Mouse (Mus musculus): ENCODE data around the gene Ddx41. TPM values are rescaled to one million over a fixed set of nuclear protein-coding genes. Genes with fewer than 3 reads are reported as not detected.
A peak's percentile ranks its signal among the peaks of the same experiment; 100 is the strongest.
"Not testable (repeated sequence)": the region's sequence is repeated elsewhere in the genome, so short reads cannot be mapped to it uniquely, and the experiment has no call there.

The Ddx41 gene
- polyA plus RNA-seq (2015; fragmentation: Nextera tagmentation; extraction: Ambion mirVana) = 63.5 and 66.1 TPM in 2 replicates

DNA sequence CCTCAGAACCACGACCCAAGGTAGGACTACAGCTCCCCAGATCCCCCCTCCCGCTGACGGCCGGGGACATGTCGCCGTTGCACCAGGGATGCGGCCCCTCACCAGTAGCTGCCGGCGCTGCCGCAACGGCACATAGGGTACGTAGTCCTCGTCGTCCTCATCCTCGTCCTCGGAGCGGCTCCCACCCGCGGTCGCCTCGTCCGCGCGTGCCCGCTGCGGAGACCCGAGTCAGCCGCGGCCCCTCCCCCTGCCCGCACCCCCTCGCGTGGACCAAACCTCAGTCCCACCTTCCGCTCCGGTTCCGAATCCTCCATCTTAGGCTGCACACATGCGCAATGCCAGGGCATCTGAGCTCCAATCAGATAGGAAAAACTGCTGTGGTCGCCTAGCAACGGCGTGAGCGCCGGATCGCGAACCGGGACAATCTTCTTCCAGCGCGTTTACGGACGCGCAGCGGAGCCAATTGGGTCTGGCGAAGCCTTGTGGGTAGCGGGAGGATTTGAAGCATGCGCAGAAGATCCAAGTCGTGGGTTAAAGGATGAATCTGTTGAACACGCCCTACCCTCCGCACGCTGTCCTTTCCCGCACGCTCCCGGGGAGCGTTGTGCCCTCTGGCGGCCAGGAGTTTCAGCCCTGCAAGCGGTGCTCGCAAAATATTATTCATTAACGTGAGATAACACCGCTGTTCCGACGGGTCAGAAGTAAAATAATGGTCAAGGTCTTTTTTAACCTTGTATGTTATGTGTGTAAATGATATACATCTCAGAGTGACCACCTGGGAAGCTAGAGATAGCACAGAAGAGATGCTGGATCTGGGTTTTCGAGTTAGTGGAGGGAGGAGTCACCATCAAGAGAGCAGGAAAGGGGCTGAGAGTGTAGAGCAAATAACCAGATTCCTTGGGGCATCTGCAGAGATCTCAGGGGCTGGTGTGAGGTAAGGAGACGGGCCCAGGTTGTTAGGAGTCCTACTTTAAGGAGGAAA lies at the start of gene Ddx41:
Gene Ddx41, minus strand, starts transcription at position 465 of the 982 bp plus-strand sequence.
- H3K4me2 ChIP-seq (ENCODE audit: low read depth, low read length) = peak within 1 kb of the TSS; percentile 74
- H3K9ac ChIP-seq (ENCODE audit: low read length) = peak within 1 kb of the TSS; percentile 85
- peak within 1 kb of the TSS; percentile 85 for H3K4me3 ChIP-seq (ENCODE audit: low read length)
- peaks cover 34% of the 10 kb centered on the region for H3K36me3 ChIP-seq (ENCODE audit: control insufficient read depth, insufficient read depth, low read length)
- H3K9me3 ChIP-seq (ENCODE audit: control insufficient read depth, low read length) = no peaks in the 10 kb centered on the region
- peak within 1 kb of the TSS; percentile 30; the same call in 1 of the 2 replicates for H3K27ac ChIP-seq (ENCODE audit: low read length)
- peak; percentile 99 for ATAC-seq (ENCODE audit: low read depth)
- peaks cover 11% of the 10 kb centered on the region for H3K4me1 ChIP-seq (replicated peaks; ENCODE audit: control insufficient read depth, insufficient read depth, low read length)
- no peaks in the 10 kb centered on the region for H3K27me3 ChIP-seq (ENCODE audit: control insufficient read depth, insufficient read depth, low read depth, low read length)
- WGBS = under 1% methylated on average over 67 of the region's 70 CpGs

DNA sequence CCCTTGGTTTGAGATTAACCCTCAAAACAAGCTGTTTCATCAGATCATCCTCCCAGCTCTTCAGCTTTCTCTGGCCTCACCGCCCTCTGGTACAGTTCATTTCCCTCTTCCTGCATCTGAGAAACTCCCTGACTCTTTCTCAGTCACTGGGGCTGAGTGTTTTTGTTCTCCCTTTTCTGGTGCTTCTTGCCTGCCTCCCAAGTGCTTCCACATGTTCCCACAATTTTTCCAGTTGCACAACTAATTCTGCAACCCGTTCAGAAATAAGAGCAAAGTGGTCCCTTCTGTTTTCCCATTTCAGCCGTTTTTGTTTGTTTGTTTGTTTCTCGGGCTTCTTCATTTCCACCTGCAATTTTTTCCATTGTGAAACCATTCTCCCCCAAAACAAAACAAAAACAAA lies 41.6 kb upstream of the Ddx41 start:
- no peak for ATAC-seq (ENCODE audit: low read depth)
- Histone ChIP-seq H3K9me3 (ENCODE audit: control insufficient read depth, low read length) (peaks cover 2% of the 10 kb centered on the region), H3K27me3 (ENCODE audit: control insufficient read depth, insufficient read depth, low read depth, low read length) (no peaks in the 10 kb centered on the region), H3K36me3 (ENCODE audit: control insufficient read depth, insufficient read depth, low read length) (no peaks in the 10 kb centered on the region), H3K27ac (ENCODE audit: low read length) (no peak overlapping the region), H3K4me1 (replicated peaks; ENCODE audit: control insufficient read depth, insufficient read depth, low read length) (no peaks in the 10 kb centered on the region), H3K4me3 (ENCODE audit: low read length) (no peak overlapping the region), H3K9ac (ENCODE audit: low read length) (no peak overlapping the region), H3K4me2 (ENCODE audit: low read depth, low read length) (no peak overlapping the region)
- 58% methylated on average over 4 of the region's 4 CpGs for WGBS

DNA sequence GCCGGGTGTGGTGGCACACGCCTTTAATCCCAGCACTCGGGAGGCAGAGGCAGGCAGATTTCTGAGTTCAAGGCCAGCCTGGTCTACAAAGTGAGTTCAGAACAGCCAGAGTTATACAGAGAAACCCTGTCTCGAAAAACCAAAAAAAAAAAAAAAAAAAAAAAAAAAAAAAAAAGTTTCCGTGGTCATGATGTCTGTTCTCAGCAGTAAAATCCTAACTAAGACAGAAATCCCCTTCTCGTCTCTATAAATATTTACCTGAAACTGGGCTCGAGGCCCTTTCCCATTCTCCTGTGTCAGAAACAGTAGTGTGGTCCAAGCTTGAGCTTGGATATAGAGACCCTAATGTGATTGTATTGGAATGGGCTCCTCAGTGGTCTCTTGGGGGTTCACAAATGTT lies 40.4 kb upstream of the Ddx41 start:
- not testable (repeated sequence) for H3K9ac ChIP-seq (ENCODE audit: low read length); ATAC-seq (ENCODE audit: low read depth); H3K4me2 ChIP-seq (ENCODE audit: low read depth, low read length); H3K9me3 ChIP-seq (ENCODE audit: control insufficient read depth, low read length); H3K27me3 ChIP-seq (ENCODE audit: control insufficient read depth, insufficient read depth, low read depth, low read length); H3K27ac ChIP-seq (ENCODE audit: low read length); H3K4me1 ChIP-seq (replicated peaks; ENCODE audit: control insufficient read depth, insufficient read depth, low read length); H3K4me3 ChIP-seq (ENCODE audit: low read length); H3K36me3 ChIP-seq (ENCODE audit: control insufficient read depth, insufficient read depth, low read length)
- 78% methylated on average over 7 of the region's 7 CpGs for WGBS

DNA sequence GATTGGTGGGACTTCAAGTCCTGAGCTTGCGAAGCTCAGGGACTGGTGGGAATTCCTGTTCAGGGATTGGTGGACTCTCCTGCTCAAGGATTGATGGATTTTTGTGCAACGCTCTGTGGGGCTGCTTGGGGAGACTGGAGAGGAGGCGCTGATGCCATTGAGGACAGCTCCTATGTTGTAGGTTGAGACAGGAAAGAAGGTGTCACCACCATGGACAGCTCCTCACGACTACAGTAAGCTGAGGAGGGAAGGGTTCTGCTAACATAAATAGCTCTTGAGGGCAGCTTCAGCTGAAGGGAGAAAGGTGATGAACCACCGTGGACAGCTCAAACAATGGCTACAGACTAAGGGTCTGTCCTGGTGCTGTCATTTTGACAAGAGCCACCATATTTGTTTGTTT lies 39.5 kb upstream of the Ddx41 start:
- Histone ChIP-seq H3K27me3 (ENCODE audit: control insufficient read depth, insufficient read depth, low read depth, low read length) (no peaks in the 10 kb centered on the region), H3K9me3 (ENCODE audit: control insufficient read depth, low read length) (peaks cover 2% of the 10 kb centered on the region), H3K9ac (ENCODE audit: low read length) (no peak overlapping the region), H3K4me3 (ENCODE audit: low read length) (no peak overlapping the region), H3K36me3 (ENCODE audit: control insufficient read depth, insufficient read depth, low read length) (no peaks in the 10 kb centered on the region), H3K4me1 (replicated peaks; ENCODE audit: control insufficient read depth, insufficient read depth, low read length) (peaks cover 5% of the 10 kb centered on the region; the same call in 1 of the 2 replicates), H3K27ac (ENCODE audit: low read length) (no peak overlapping the region), H3K4me2 (ENCODE audit: low read depth, low read length) (no peak overlapping the region)
- 47% methylated on average over 5 of the region's 5 CpGs for WGBS
- no peak for ATAC-seq (ENCODE audit: low read depth)

DNA sequence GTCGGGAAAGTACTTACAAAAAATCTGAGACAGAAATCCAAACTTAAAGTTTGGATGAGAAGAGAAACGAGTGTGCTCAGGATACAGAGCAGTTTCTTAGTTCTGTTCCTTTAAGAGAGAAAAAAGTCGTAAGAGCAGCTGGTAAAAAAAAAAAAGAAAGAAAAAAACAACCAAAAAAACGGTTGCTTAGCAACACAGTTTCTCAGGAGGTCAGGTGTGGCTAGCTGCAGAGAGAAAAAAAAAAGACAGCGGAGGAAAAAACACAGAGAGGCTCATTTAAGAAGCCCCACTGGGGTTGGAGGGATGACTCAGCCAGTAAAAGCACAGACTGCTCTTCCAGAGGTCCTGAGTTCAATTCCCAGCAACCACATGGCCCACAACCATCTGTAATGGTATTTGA lies 37.9 kb upstream of the Ddx41 start:
- H3K27ac ChIP-seq (ENCODE audit: low read length) = no peak overlapping the region
- no peak for ATAC-seq (ENCODE audit: low read depth)
- H3K9ac ChIP-seq (ENCODE audit: low read length) = no peak overlapping the region
- no peak overlapping the region for H3K4me3 ChIP-seq (ENCODE audit: low read length)
- no peak overlapping the region for H3K4me2 ChIP-seq (ENCODE audit: low read depth, low read length)
- no peaks in the 10 kb centered on the region for H3K27me3 ChIP-seq (ENCODE audit: control insufficient read depth, insufficient read depth, low read depth, low read length)
- H3K9me3 ChIP-seq (ENCODE audit: control insufficient read depth, low read length) = peaks cover 2% of the 10 kb centered on the region
- H3K36me3 ChIP-seq (ENCODE audit: control insufficient read depth, insufficient read depth, low read length) = no peaks in the 10 kb centered on the region
- WGBS = 61% methylated on average over 5 of the region's 5 CpGs
- H3K4me1 ChIP-seq (replicated peaks; ENCODE audit: control insufficient read depth, insufficient read depth, low read length) = peaks cover 12% of the 10 kb centered on the region

DNA sequence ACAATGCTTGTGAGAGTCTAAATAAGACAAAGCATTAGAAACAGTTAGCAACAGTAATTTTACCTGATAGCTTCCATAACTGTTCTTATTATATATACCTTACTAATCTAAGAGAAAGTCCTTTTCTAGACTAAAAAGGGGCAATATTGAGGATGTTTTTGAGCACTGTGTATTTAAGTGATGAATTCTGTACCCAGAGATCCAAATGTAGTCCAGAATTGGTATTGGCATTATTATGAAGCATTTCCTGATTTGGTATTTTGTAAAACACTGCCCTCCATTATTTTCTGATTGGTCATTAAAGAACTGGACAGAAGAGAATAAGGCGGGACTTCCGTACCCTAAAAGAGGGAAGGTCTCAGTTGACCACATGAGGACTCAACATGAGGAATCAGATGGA lies 37.0 kb upstream of the Ddx41 start, which contains the start of gene Tmed9:
Gene Tmed9, plus strand, starts transcription at position 301 of the 400 bp plus-strand sequence.
- 92% methylated on average over 2 of the region's 2 CpGs for WGBS
- ATAC-seq (ENCODE audit: low read depth) = no peak

DNA sequence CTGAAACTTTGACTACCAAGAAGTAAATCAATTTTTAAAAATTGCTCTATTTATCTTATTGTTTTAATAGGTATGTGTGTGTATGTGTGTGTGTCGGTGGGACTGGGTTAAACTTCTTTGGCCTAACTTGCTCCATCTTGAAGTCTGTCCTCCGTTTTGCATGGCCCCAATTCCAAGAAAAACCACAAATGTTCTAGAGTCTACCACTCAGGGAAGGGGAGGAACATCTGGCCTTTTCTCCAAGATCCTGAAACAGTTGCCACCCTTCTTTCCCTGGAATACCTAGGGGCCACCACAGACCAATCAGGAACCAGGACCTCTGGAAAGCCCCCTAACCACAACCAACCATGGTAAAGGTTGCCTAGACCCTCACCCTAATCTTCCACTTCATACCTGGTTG lies 35.5 kb upstream of the Ddx41 start:
- no peak for ATAC-seq (ENCODE audit: low read depth)
- Histone ChIP-seq H3K4me1 (replicated peaks; ENCODE audit: control insufficient read depth, insufficient read depth, low read length) (peaks cover 15% of the 10 kb centered on the region), H3K27me3 (ENCODE audit: control insufficient read depth, insufficient read depth, low read depth, low read length) (no peaks in the 10 kb centered on the region), H3K27ac (ENCODE audit: low read length) (no peak overlapping the region), H3K9ac (ENCODE audit: low read length) (no peak overlapping the region), H3K9me3 (ENCODE audit: control insufficient read depth, low read length) (no peaks in the 10 kb centered on the region; the same call in 1 of the 2 replicates), H3K4me2 (ENCODE audit: low read depth, low read length) (no peak overlapping the region; the same call in 1 of the 2 replicates), H3K36me3 (ENCODE audit: control insufficient read depth, insufficient read depth, low read length) (no peaks in the 10 kb centered on the region), H3K4me3 (ENCODE audit: low read length) (no peak overlapping the region)
- WGBS = 79% methylated on average over 2 of the region's 2 CpGs

More for the DNA sequence above, 37.0 kb upstream of the Ddx41 start, which contains the start of gene Tmed9:
- Histone ChIP-seq H3K9me3 (ENCODE audit: control insufficient read depth, low read length) (no peaks in the 10 kb centered on the region; the same call in 1 of the 2 replicates), H3K36me3 (ENCODE audit: control insufficient read depth, insufficient read depth, low read length) (no peaks in the 10 kb centered on the region), H3K27me3 (ENCODE audit: control insufficient read depth, insufficient read depth, low read depth, low read length) (no peaks in the 10 kb centered on the region), H3K4me3 (ENCODE audit: low read length) (no peak within 1 kb of the TSS), H3K9ac (ENCODE audit: low read length) (no peak within 1 kb of the TSS), H3K27ac (ENCODE audit: low read length) (no peak within 1 kb of the TSS), H3K4me1 (replicated peaks; ENCODE audit: control insufficient read depth, insufficient read depth, low read length) (peaks cover 15% of the 10 kb centered on the region), H3K4me2 (ENCODE audit: low read depth, low read length) (no peak within 1 kb of the TSS)

DNA sequence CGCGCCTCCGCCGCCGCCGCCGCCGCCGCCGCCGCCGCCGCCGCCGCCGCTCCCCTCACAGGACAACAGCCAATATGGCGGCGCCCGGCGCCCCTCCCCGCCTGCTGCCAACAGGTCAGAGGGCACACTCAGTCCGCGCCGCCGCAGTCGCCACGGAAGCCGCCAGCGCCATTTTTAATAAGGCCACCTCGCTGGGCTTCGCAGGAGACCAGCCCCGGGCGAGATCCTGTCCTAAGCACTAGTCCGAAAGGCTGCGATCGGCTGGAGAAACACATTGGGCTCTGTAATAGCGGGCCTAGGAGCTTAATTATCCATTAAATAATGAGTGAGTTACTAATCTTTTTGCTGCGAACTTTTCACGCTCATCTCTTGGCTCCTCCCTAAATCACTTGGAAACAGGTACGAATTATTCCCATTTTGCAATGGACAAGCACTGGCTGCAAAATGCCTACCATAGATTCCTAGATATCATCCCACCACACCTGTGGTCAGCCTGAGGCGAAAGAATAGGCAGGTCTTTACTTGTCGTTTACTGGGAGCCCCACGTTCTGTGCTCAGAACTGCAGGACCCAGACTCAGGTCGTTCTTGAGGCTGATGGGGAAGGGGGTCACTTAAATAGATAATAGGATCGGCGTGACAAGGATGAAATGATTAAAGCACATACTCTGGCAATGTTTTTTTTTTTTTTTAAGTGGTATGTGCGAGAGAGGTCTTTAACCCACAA lies 34.7 kb upstream of the Ddx41 start, which contains the start of gene Fam193b:
Gene Fam193b, minus strand, starts transcription at position 94 of the 725 bp plus-strand sequence.
- Histone ChIP-seq H3K27me3 (ENCODE audit: control insufficient read depth, insufficient read depth, low read depth, low read length) (no peaks in the 10 kb centered on the region), H3K4me1 (replicated peaks; ENCODE audit: control insufficient read depth, insufficient read depth, low read length) (peaks cover 15% of the 10 kb centered on the region), H3K4me2 (ENCODE audit: low read depth, low read length) (peak within 1 kb of the TSS; percentile 97), H3K27ac (ENCODE audit: low read length) (peak within 1 kb of the TSS; percentile 83), H3K36me3 (ENCODE audit: control insufficient read depth, insufficient read depth, low read length) (no peaks in the 10 kb centered on the region), H3K4me3 (ENCODE audit: low read length) (peak within 1 kb of the TSS; percentile 99), H3K9me3 (ENCODE audit: control insufficient read depth, low read length) (no peaks in the 10 kb centered on the region; the same call in 1 of the 2 replicates), H3K9ac (ENCODE audit: low read length) (peak within 1 kb of the TSS; percentile 99)
- WGBS = 1% methylated on average over 30 of the region's 47 CpGs
- peak; percentile 97 for ATAC-seq (ENCODE audit: low read depth)

Measured in lung, embryonic 16.5 days (tissue).